Mouse (Mus musculus): ENCODE data around the gene Nab2. TPM values are rescaled to one million over a fixed set of nuclear protein-coding genes. Genes with fewer than 3 reads are reported as not detected.

The Nab2 gene
- total RNA-seq, 2 experiments from 2014 or later = 4.8 to 5.3 TPM

DNA sequence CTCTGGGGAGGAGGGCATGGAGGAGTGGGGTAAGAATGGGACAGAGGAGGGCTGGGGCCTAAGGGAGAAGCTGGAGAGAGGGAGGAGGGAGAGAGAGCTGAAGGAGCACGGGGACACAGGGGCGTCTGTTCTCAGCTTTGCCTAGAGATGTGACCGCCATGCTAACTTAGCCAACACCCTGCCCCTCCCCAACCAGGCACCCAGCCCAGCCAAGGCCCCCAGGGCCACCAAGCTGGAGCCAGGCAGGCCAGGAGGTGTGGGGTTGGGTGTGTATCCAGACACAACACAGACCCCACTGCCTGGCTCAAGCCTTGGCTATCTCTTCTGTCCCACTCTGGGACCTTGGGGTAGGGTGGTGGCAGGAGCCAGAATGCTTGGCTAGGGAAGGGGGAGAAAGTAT, 52.8 kb downstream of the Nab2 start:
- DNase-seq = peak; percentile 70 to 79

DNA sequence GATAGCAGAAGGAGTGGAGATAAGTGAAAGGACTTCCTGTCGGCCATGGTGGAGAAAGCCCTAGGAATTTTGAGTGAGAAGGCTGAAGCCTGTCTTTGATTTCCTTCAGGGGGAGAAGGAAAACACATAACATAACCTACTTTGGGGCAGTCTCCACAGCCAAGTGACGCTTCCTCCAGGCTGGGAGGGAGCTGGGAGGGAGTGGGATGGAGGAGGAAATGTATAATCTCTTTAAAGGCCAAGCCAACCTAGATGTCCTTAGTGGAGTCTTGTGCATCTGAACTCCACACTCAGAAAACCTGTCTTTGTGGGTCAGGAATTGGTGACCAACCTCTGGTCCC, 53.4 kb downstream of the Nab2 start:
- no peak for DNase-seq

DNA sequence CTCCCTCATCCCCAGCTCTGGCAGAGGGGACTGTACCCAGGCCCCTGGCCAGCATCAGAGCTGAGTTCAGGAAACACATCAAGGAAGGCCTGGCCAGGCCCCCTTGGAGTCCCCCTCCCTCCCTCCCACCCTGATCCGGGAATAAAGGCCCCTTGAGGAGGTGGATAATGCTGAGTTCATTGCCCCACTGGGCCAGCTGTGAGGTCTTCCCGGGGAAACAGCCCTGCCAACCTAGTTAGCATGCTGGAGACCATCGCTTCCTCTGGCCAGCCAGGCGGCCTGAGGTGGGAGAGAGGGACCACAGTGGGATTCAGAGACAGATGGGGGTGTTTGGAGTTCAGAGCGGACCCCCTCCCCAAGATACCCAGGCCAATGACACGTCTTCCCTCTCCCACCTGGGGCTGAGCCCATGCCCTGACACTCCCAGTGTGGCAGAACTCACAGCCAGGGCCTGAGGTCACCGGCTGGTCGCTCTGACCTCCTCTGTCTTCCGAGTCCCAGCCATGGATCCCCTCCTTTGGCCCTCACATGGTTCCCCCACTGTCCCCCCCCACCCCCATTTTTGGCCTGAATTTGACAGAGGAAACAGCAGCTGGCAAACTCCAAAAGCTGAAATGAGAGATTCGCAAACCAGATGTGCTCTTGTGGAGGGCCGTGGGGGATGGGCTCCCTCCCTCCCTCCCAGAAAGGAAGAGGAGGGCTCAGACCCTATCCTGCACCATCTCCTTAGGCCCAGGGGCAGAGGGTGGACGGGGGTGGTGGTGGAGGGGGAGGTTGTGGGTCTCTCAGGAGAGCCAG, 53.9 kb downstream of the Nab2 start:
- peak; percentile 49 to 53 for DNase-seq

DNA sequence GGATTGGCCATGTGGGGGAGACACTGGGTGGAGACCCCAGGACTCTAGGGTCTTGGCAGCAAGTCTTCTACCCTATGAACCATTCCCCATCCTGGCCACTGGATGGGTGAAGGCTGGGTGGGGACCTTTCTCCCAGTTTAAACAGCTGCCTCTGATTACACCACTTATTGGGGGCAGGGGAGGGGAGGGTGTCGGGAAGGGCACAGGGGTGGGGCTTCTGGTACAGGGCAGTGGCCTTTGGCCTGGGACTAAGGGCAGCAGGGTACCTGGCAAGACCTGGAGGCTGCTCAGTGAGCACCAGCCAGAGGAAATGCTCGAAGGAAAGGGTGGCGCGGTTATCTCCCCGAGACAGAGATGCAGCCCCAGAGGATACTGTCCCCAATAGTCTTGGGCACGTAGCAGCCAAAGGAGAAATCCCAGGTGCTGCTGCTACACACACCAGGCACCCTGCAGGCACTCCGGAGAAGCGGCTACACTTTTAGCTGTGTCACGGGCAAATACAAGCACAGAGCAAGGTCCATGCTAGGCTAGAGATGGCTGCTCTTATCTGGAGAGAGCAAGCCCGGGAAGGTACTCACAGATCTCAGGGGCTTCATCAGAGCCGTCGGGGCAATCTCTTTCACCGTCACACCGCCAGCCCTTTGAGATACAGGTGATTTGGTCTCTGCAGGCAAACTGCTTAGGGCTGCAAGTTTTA, 56.1 kb downstream of the Nab2 start:
- DNase-seq = no peak

Other genes with a start within 250 kb of the Nab2 start
- gene Stac3, start 166.9 kb downstream of the Nab2 start, total RNA-seq (2021) = under 1 TPM; 0.37 to 0.54 TPM
- gene Ndufa4l2, start 153.6 kb downstream of the Nab2 start, total RNA-seq (2021) = 10 to 100 TPM; 23.9 to 27.0 TPM
- gene Shmt2, start 146.1 kb downstream of the Nab2 start, total RNA-seq (2021) = 10 to 100 TPM; 39.3 to 44.7 TPM
- under 1 TPM; 0.35 to 0.39 TPM for gene Nxph4, start 134.0 kb downstream of the Nab2 start, total RNA-seq (2021)
- 10 to 100 TPM; 65.2 to 69.7 TPM for gene Lrp1, start 47.4 kb downstream of the Nab2 start, total RNA-seq (2021)
- gene Stat6, start 25.6 kb downstream of the Nab2 start, total RNA-seq (2021) = 10 to 100 TPM; 45.2 to 45.7 TPM
- gene Nemp1, start 1.7 kb downstream of the Nab2 start, total RNA-seq (2021) = 1 to 10 TPM; 3.6 to 3.8 TPM
- under 1 TPM in 1 of 2 experiments, not detected in 1; 0.08 TPM for gene Myo1a, start 36.6 kb upstream of the Nab2 start, total RNA-seq (2021)
- gene Tac2, start 55.9 kb upstream of the Nab2 start, total RNA-seq (2021) = not detected
- 1 to 10 TPM; 6.8 to 7.6 TPM for gene Zbtb39, start 71.0 kb upstream of the Nab2 start, total RNA-seq (2021)
- gene Gpr182, start 83.2 kb upstream of the Nab2 start, total RNA-seq (2021) = 1 to 10 TPM; 3.3 to 3.5 TPM
- gene Rdh1, start 91.2 kb upstream of the Nab2 start, total RNA-seq (2021) = under 1 TPM; 0.07 to 0.10 TPM
- under 1 TPM in 1 of 2 experiments, not detected in 1; 0.10 TPM for gene Rdh16f1, start 91.2 kb upstream of the Nab2 start, total RNA-seq (2021)
- not detected for gene Rdh9, start 107.8 kb upstream of the Nab2 start, total RNA-seq (2021)
- gene Rdh16, start 132.6 kb upstream of the Nab2 start, total RNA-seq (2021) = under 1 TPM in 1 of 2 experiments, not detected in 1; 0.10 TPM
- gene Rdh19, start 181.4 kb upstream of the Nab2 start, total RNA-seq (2021) = not detected
- not detected for gene Rdh16f2, start 197.9 kb upstream of the Nab2 start, total RNA-seq (2021)
- not detected for gene Rdh7, start 220.2 kb upstream of the Nab2 start, total RNA-seq (2021)
- not detected for gene Sdr9c7, start 229.9 kb upstream of the Nab2 start, total RNA-seq (2021)